Mouse (Mus musculus) lung, postnatal 25 days (tissue): ENCODE measurements around the gene Sept5.

Experiments used
- DNase-seq: peaks from one replicate; pipeline ENCODE4 v3.0.0; 2022; ENCODE audit warnings: low spot score

The Sept5 gene

GRCm38 (mm10) chr16:18611752-18612151 is 18.0 kb downstream of the Sept5 start:
- DNase-seq, result no peak

- DNase-seq, result no peak
These were observed 20.7 kb downstream of the Sept5 start for GRCm38 (mm10) chr16:18609099-18609498.

DNA sequence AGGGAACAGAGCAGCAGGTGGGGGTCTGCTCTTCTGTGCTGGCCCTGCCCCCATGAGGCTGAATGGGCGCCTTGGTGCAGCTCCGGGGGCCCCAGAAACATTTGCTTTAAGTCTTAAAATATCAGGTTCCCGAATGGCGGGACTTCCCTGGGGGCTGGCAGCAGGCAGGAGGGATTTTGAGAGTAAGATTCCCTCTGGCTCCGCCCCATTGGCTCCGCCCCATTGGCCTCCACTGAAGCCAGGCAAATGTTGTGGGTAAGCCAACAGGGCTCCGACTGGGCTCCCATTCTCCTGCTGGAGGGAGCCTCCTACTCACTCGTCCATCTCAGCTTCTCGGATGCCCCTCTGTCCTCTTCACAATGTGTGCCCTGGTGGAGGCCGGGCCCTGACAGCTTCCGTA is 21.5 kb downstream of the Sept5 start:
- no peak for DNase-seq

DNA sequence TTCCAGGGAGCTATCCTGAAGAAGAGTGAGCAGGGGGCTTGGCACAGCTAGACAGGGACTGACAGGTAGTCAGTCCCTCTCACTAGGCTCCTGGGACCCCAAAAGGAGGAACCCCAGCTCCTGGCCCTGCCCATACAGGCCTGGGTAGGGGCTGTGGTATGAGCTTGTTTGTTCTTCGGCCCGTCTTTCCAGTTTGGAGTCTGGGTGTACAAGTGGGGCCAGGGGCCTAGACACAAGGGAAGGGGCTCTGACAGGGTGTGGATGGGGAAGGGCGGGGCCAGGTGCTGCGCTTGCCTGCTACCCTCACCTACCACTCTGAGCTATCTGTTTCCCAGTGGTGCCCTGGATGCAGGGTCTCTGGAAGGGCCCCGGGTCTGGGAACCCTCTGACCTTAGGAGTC is 24.0 kb downstream of the Sept5 start:
- no peak for DNase-seq

- no peak for DNase-seq
These were observed 25.5 kb downstream of the Sept5 start for GRCm38 (mm10) chr16:18604267-18604701.

DNA sequence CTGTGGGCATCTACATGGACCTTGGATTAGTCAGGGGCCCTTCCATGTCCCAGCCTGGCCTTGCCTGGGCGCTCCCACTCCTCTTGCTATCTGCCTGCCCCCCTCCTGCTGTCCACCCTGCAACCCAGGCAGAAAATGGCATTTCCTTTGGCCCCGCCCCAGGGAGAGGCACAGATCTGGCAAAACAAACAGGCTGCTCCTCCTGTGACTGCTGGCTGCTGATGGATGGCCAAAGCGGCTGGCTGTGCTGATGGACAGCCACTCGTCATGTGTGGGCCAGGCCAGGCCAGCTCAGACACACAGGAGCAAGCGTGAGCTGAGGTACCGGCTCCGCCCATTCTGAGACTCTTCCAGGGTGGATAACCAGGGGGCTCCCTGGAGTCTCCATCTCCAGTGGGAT is 28.3 kb downstream of the Sept5 start:
- no peak for DNase-seq

- DNase-seq, result no peak
These were observed 31.7 kb downstream of the Sept5 start for GRCm38 (mm10) chr16:18598006-18598405.

DNA sequence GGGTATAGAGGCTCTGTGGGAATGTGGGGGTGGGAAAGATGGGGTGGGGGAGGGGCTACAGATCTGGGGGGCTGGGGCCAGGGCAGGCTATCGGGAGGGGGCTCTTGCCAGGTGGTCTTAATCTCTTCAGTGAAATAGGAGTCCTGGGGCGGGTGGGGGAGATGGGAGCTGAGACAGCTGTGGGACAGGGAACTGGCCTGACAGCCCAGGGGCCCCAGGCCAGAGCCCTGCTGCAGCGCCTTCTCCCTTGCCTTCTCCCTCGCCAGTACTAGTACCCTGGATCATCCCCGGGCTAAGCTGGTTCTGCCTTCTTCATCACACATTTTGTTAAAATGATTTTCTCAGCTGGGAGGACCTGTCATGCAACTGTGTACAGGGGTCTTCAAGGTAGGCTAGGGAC is 33.5 kb downstream of the Sept5 start:
- DNase-seq, result no peak

DNA sequence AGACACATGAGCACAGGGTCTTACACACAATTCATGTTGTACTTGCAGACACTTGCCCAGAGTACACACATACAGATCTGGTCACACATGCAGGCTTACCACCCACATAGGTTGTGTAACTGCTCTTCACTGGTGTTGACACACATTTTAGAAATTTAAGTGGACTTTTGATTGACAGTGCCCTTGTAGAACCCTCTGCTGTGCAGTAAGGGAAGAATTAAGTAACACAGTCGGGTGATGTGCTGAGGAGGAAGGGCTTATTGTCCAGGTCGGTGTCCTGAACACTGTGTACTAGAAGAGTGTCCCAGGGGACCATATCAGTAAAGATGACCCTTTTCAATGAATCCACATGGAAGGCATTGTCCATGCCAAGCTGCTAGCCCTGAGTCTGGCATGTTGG is 35.8 kb downstream of the Sept5 start:
- no peak for DNase-seq

DNA sequence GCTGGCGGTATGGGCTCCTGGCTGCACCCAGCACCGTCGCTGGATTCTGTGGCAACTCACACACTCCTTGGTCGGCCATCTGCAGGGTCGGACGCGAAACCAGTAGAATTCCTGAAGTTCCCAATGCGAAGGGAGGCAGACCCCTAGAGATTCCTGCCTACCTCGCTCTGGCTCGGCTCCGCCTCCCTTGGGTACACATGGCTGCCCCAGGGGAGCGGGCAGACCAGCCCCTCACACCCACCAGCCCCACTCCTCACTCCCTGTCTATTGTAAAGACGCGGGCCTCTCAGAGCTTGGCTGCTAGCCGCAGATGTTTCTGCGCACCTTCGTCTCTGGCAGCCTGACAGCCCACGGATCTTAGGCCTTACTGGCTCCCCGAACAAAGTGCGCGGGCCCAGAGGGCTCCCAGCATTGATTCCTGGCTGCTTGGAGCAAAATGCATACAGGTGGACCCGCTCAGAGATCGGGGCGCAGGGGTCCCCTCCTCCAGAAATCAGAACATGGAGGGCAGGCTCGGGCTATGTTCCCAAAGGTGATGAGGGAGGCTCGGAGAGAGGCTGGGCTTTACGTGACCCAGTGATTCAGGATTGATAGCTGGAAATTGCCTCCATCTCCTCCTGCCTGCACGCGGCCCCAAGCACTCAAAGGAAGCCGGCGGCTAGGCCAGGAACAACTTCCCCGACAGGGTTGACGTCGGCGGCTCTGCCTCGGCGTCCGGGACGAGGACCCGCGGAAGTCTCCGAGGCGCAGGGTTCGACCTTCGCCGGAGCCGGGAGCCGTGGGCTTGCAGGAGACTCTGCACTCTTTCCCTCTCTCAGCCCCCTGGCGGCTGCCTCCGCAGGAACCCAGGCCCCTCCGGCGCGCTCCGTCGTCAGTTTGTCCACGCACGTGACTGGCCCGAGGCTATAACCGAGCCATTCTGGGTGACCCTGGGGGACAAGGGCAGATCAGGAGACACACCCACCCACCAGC is 38.4 kb downstream of the Sept5 start:
- no peak for DNase-seq

GRCm38 (mm10) chr16:18589804-18590790 is 39.7 kb downstream of the Sept5 start, which contains the start of gene Tbx1:
Gene Tbx1 (minus strand): TSS chr16:18590671.
- no peak for DNase-seq

DNA sequence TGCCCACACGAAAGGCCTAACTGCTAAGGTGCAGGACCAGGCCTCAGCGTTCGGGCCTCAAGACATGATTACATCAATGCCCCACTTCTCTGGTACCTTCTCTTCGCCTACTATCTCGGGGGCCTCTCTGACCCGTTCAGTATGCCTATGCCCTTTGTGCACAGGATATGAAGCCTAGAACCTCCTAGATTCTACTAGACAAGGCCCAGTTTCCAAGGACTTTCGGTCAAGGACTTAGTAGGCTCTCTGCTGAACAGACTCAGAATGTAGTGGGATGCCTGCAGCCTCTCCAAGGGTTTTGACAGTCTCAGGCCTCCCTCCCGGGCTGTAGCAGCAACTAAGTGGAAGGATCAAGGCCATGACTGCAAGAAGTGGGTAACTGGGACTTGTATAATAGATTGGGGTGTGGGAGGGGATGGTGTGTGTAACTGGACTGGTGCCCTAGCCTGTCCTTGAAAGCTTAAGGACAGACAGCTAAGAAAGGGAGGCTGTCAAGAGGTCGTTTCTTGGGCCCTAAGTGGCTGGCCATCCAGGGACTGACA is 40.6 kb downstream of the Sept5 start:
- DNase-seq, result no peak

GRCm38 (mm10) chr16:18588738-18589055 is 41.1 kb downstream of the Sept5 start:
- no peak for DNase-seq

GRCm38 (mm10) chr16:18587847-18588737 is 41.7 kb downstream of the Sept5 start:
- DNase-seq, result no peak

GRCm38 (mm10) chr16:18586906-18587546 is 42.7 kb downstream of the Sept5 start:
- DNase-seq, result no peak

DNA sequence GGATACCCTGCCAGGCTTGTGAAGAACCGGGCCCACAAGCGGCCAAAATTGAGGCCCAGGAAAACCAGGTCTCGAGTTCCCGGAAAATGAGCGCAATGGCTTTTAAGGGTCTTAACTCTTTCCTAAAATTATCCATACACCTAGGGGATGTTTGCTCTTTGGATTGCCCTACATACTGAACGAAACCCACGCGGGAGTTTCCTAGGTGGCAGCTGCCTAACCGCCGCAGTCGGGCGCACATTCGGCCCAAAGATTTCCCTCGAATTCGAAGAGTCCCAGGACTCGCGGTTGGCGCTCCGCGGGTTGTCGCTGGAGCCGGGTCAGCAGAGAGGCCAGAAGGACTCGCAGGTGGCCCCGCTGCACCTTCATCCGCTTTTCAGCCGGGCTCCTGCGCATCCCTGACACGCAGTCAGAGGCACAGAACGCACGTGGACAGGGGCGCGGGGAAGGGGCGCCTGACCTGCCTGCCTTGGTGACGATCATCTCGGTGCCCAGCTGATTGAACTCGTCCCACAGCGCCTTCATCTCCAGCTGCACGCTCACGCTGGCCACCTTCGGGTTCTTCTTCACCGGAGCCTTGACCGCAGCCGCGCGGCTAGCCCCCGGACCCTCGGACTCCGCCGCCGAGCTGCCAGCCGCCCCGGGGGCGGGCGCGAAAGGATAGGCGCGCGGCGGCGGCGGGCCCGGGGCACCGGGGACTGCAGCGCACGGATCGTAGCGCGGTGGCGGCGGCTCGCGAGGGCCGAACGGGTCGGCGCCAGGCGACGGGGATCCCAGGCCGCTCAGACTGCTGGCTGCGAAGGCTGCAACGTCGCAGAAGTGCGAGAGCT is 43.5 kb downstream of the Sept5 start:
- no peak for DNase-seq

DNA sequence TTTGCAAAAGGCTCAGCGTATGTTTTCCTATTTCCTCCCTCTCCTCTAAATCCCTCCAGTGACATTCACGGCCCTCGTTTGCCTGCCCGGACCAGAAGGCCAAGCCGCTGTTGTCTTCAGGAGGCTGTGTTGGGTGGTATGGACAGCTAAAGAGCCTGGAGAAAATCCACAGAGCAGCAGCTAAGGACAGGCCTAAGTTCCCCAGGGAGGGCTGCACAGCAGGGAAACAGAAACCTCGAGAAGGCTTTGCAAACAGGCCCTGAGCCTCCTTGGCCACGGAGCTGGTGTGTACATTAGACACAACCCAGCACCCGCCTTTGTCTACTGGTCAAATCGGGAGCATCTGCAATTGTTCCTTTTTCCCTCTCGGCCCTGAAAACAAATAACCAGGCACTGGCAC is 44.1 kb downstream of the Sept5 start:
- DNase-seq, result no peak

DNA sequence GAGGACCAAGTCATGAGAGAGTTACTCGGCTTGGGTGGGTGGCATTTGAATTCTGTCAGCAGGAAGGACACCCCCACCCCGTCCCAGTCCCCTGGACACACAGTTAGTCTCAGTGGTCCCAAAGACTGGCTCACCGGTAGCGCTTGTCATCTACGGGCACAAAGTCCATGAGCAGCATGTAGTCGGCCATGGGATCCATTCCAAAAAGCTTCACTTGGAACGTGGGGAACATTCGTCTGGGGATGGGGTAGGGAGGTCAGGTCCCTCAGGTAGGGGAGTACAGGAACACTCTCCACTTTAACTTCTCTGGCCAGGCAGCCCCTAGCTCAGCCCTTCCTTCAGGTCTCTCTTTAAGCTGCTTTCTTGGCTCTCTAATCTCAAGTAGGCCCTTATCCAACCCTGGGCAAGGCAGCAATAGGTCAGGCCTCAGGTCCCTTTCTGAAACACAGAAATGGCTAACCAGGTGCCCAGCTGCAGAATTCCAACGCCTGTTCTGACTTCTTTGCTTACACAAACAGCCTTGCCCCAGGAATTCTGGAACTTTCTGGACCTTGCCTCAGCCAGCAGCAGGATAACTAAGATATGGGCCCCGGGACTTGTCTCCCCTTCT is 44.7 kb downstream of the Sept5 start:
- no peak for DNase-seq

DNA sequence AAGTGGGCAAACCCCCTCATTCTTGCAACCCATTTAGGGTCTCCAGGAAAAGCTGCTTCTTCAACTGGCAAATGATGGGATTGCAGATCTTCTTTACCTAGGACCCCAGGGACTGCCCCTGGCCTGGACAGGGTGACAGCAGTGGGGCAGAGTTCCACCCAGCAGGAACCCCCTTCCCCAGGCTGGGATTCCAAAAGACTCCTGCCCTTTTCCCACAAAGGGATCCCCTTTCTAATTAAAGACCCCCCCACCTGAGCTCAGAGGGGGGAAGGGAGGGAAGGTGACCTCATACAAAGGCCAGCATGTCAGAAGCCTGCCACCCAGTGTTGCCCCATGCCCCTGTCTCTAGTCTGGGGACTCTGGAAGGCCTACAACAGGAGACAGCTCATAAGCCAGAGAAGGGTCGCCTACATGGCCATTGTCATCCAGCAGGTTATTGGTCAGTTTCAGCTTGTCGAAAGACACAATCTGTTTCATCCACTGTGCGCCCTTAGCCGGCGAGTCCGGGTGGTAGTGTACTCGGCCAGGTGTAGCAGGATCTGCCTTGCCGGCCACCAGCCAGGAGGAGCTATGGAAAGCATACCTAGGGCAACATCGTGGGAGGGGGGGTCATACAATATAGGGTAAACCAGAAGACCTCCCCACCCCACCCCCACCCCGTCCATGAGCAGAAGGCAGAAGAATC is 45.9 kb downstream of the Sept5 start:
- DNase-seq, result no peak
